Mouse (Mus musculus): ENCODE data around the gene Retn. TPM values are rescaled to one million over a fixed set of nuclear protein-coding genes. Genes with fewer than 3 reads are reported as not detected.

Gene Retn
- total RNA-seq (2015) (0.56 TPM in 1 of 2 replicates, not detected in the other), total RNA-seq (2017) (not detected in 2 replicates)

GRCm38 (mm10) chr8:3655526-3655925 lies at the start of gene Retn:
TSS of gene Retn (plus strand) at chr8:3655770.
- no peak for ATAC-seq (replicated peaks; ENCODE audit: poor library complexity)

GRCm38 (mm10) chr8:3606593-3606992 lies 49.0 kb upstream of the Retn start:
- ATAC-seq (replicated peaks; ENCODE audit: poor library complexity): peak; percentile 28

- no peak for ATAC-seq (replicated peaks; ENCODE audit: poor library complexity)
Measured at GRCm38 (mm10) chr8:3607822-3608221, 47.7 kb upstream of the Retn start.

GRCm38 (mm10) chr8:3609046-3609815 lies 46.3 kb upstream of the Retn start:
- 0 out of 2 replicates have a peak, but pooled peaks have one; percentile 6 for ATAC-seq (replicated peaks; ENCODE audit: poor library complexity)

GRCm38 (mm10) chr8:3609816-3610150 lies 45.8 kb upstream of the Retn start:
- ATAC-seq (replicated peaks; ENCODE audit: poor library complexity): no peak

- ATAC-seq (replicated peaks; ENCODE audit: poor library complexity): peak; percentile 95
Measured at GRCm38 (mm10) chr8:3621199-3621970, 34.2 kb upstream of the Retn start, which contains the start of the genes Xab2 and Pet100. TSS of gene Xab2 (minus strand) at chr8:3621316. TSS of gene Pet100 (plus strand) at chr8:3621548.

GRCm38 (mm10) chr8:3622119-3622518 lies 33.5 kb upstream of the Retn start:
- no peak for ATAC-seq (replicated peaks; ENCODE audit: poor library complexity)

- no peak for ATAC-seq (replicated peaks; ENCODE audit: poor library complexity)
Measured at GRCm38 (mm10) chr8:3625445-3625844, 30.1 kb upstream of the Retn start, which contains the start of gene Pcp2. TSS of gene Pcp2 (minus strand) at chr8:3625545.

- no peak for ATAC-seq (replicated peaks; ENCODE audit: poor library complexity)
Measured at GRCm38 (mm10) chr8:3626971-3627370, 28.6 kb upstream of the Retn start.

GRCm38 (mm10) chr8:3628014-3628413 lies 27.6 kb upstream of the Retn start:
- ATAC-seq (replicated peaks; ENCODE audit: poor library complexity): peak; percentile 61

GRCm38 (mm10) chr8:3630647-3631477 lies 24.7 kb upstream of the Retn start, which contains the start of gene Stxbp2:
TSS of gene Stxbp2 (plus strand) at chr8:3630955.
- peak; percentile 91 for ATAC-seq (replicated peaks; ENCODE audit: poor library complexity)

- peak; percentile 54 for ATAC-seq (replicated peaks; ENCODE audit: poor library complexity)
Measured at GRCm38 (mm10) chr8:3631478-3631875, 24.1 kb upstream of the Retn start.

GRCm38 (mm10) chr8:3645804-3646203 lies 9.8 kb upstream of the Retn start:
- peak; percentile 89 for ATAC-seq (replicated peaks; ENCODE audit: poor library complexity)

GRCm38 (mm10) chr8:3646824-3647531 lies 8.6 kb upstream of the Retn start:
- 0 out of 2 replicates have a peak, but pooled peaks have one; percentile 13 for ATAC-seq (replicated peaks; ENCODE audit: poor library complexity)

- no peak for ATAC-seq (replicated peaks; ENCODE audit: poor library complexity)
Measured at GRCm38 (mm10) chr8:3647561-3647960, 8.0 kb upstream of the Retn start.

GRCm38 (mm10) chr8:3648268-3648667 lies 7.3 kb upstream of the Retn start:
- peak; percentile 59 for ATAC-seq (replicated peaks; ENCODE audit: poor library complexity)

GRCm38 (mm10) chr8:3648990-3649389 lies 6.6 kb upstream of the Retn start:
- peak; percentile 20; the same call in 1 of the 2 replicates for ATAC-seq (replicated peaks; ENCODE audit: poor library complexity)

- ATAC-seq (replicated peaks; ENCODE audit: poor library complexity): peak; percentile 12; the same call in 1 of the 2 replicates
Measured at GRCm38 (mm10) chr8:3652845-3653244, 2.7 kb upstream of the Retn start.

- no peak for ATAC-seq (replicated peaks; ENCODE audit: poor library complexity)
Measured at GRCm38 (mm10) chr8:3654726-3655508, 653 bp upstream of the Retn start.
